Mouse (Mus musculus) T-cell, adult 66 days (primary cell): ENCODE measurements around the gene Gm20594. TPM values are rescaled to one million over a fixed set of nuclear protein-coding genes. Genes with fewer than 3 reads are reported as not detected.

Source experiments
- total RNA-seq, 2 experiments: library from RNA; stranded (reverse); gene quantifications; 3 replicates in 1 of 2; 4 replicates in 1 of 2; pipeline ENCODE4 v1.2.4; 2023

The Gm20594 gene
- not detected for total RNA-seq

GRCm38 (mm10) chr6:79817616-79818015 lies at the start of gene Gm20594:
Gene Gm20594, plus strand, starts transcription at chr6:79817916.

Other genes starting within 250 kb of the Gm20594 start
- not detected for gene Lrrtm4, start 201.0 kb downstream of the Gm20594 start, total RNA-seq